Mouse (Mus musculus) kidney, embryonic 16.5 days (tissue): ENCODE measurements at regions not wholly inside any gene's neighbourhood (a gene's known extent, or its start where the extent isn't known, plus 50 kb on each side); places are given as distances from the start of the nearest gene placed in this dataset.

Source experiments
- ATAC-seq: fragments of 200-750 bp; cut with Nextera tagmentation; 2 replicates; pipeline ENCODE4 v1.8.0; 2017; ENCODE audit warnings: moderate TSS enrichment; ENCODE audit not compliant: low FRiP score, low TSS enrichment
- H3K27ac ChIP-seq: fragments of 300-500 bp; sonication (generic); 2 replicates; pipeline ENCODE4 v1.5.1; 2014; ENCODE audit warnings: low read length
- H3K27me3 ChIP-seq: fragments of 300-500 bp; sonication (generic); 2 replicates; pipeline ENCODE4 v1.6.1; 2014; ENCODE audit warnings: low read length, control low read depth, mixed read lengths; ENCODE audit not compliant: insufficient read depth
- H3K36me3 ChIP-seq: fragments of 300-500 bp; sonication (generic); 2 replicates; pipeline ENCODE4 v1.6.1; 2014; ENCODE audit warnings: low read length, control low read depth, mixed read lengths; ENCODE audit not compliant: insufficient read depth
- H3K4me1 ChIP-seq: fragments of 300-500 bp; sonication (generic); 2 replicates; pipeline ENCODE4 v1.6.1; 2014; ENCODE audit warnings: low read length, control low read depth, mixed read lengths; ENCODE audit not compliant: insufficient read depth
- H3K4me2 ChIP-seq: fragments of 300-500 bp; sonication (generic); replicated peaks from 2 replicates; pipeline ENCODE4 v1.6.1; 2014; ENCODE audit warnings: low read depth, low read length
- H3K4me3 ChIP-seq: fragments of 300-500 bp; sonication (generic); 2 replicates; pipeline ENCODE4 v1.5.1; 2014; ENCODE audit warnings: mild to moderate bottlenecking, low read length
- H3K9ac ChIP-seq: fragments of 300-500 bp; sonication (generic); replicated peaks from 2 replicates; pipeline ENCODE4 v1.6.1; 2014; ENCODE audit warnings: low read length
- H3K9me3 ChIP-seq: fragments of 300-500 bp; sonication (generic); 2 replicates; pipeline ENCODE4 v1.6.1; 2016; ENCODE audit warnings: low read length, control low read depth
- WGBS: fragments of 180-500 bp; shearing (Covaris S2); extraction: QIAGEN DNeasy Blood & Tissue Kit; methylation state at CpG from one replicate; pipeline ENCODE4 v1.1.7; 2014; 5-methylcytosine and 5-hydroxymethylcytosine counted together

GRCm38 (mm10) chr3:60346390-60346789 is 126.2 kb upstream of the Mbnl1 start:
- Histone ChIP-seq H3K9ac (no peak overlapping the region), H3K4me2 (no peak overlapping the region), H3K27me3 (no peaks in the 10 kb centered on the region), H3K36me3 (no peaks in the 10 kb centered on the region), H3K27ac (no peak overlapping the region), H3K4me1 (no peaks in the 10 kb centered on the region), H3K4me3 (no peak overlapping the region), H3K9me3 (no peaks in the 10 kb centered on the region)
- ATAC-seq, result no peak

GRCm38 (mm10) chr3:60347049-60347448 is 125.6 kb upstream of the Mbnl1 start:
- Histone ChIP-seq H3K9ac (no peak overlapping the region), H3K36me3 (no peaks in the 10 kb centered on the region), H3K27me3 (no peaks in the 10 kb centered on the region), H3K4me3 (no peak overlapping the region), H3K27ac (no peak overlapping the region), H3K4me1 (no peaks in the 10 kb centered on the region), H3K4me2 (no peak overlapping the region), H3K9me3 (no peaks in the 10 kb centered on the region)
- 76% methylated on average over 1 of the region's 1 CpGs for WGBS
- no peak for ATAC-seq

- Histone ChIP-seq H3K27ac (no peak overlapping the region), H3K4me3 (no peak overlapping the region), H3K27me3 (no peaks in the 10 kb centered on the region), H3K4me1 (no peaks in the 10 kb centered on the region), H3K9ac (no peak overlapping the region), H3K9me3 (no peaks in the 10 kb centered on the region), H3K36me3 (no peaks in the 10 kb centered on the region), H3K4me2 (no peak overlapping the region)
- WGBS, result 70% methylated on average over 2 of the region's 2 CpGs
- ATAC-seq, result no peak
Measured at GRCm38 (mm10) chr3:60371176-60371965, 101.3 kb upstream of the Mbnl1 start.

- ATAC-seq, result no peak
- H3K4me1 ChIP-seq, result no peaks in the 10 kb centered on the region
- no peak overlapping the region for H3K27ac ChIP-seq
- no peaks in the 10 kb centered on the region for H3K36me3 ChIP-seq
- no peak overlapping the region for H3K4me2 ChIP-seq
- 83% methylated on average over 1 of the region's 1 CpGs for WGBS
- H3K9ac ChIP-seq, result no peak overlapping the region
- H3K4me3 ChIP-seq, result no peak overlapping the region
- no peaks in the 10 kb centered on the region for H3K9me3 ChIP-seq
- H3K27me3 ChIP-seq, result no peaks in the 10 kb centered on the region
Measured at GRCm38 (mm10) chr3:60373662-60374061, 99.0 kb upstream of the Mbnl1 start.

- no peaks in the 10 kb centered on the region for H3K9me3 ChIP-seq
- no peaks in the 10 kb centered on the region for H3K36me3 ChIP-seq
- no peak overlapping the region for H3K27ac ChIP-seq
- no peaks in the 10 kb centered on the region for H3K4me1 ChIP-seq
- no peak overlapping the region for H3K9ac ChIP-seq
- H3K27me3 ChIP-seq, result no peaks in the 10 kb centered on the region
- ATAC-seq, result no peak
- 53% methylated on average over 2 of the region's 2 CpGs for WGBS
- no peak overlapping the region for H3K4me3 ChIP-seq
- H3K4me2 ChIP-seq, result no peak overlapping the region
Measured at GRCm38 (mm10) chr3:60388593-60388992, 84.0 kb upstream of the Mbnl1 start.

GRCm38 (mm10) chr3:60389032-60389431 is 83.6 kb upstream of the Mbnl1 start:
- whole genome bisulfite sequencing, result 63% methylated on average over 2 of the region's 2 CpGs
- no peak overlapping the region for H3K4me2 ChIP-seq
- H3K4me3 ChIP-seq, result no peak overlapping the region
- no peak overlapping the region for H3K27ac ChIP-seq
- no peaks in the 10 kb centered on the region for H3K9me3 ChIP-seq
- H3K4me1 ChIP-seq, result no peaks in the 10 kb centered on the region
- no peaks in the 10 kb centered on the region for H3K27me3 ChIP-seq
- no peak overlapping the region for H3K9ac ChIP-seq
- H3K36me3 ChIP-seq, result no peaks in the 10 kb centered on the region
- ATAC-seq, result no peak

- Histone ChIP-seq H3K9ac (no peak overlapping the region), H3K4me1 (no peaks in the 10 kb centered on the region), H3K27me3 (no peaks in the 10 kb centered on the region), H3K4me3 (no peak overlapping the region), H3K36me3 (no peaks in the 10 kb centered on the region), H3K9me3 (no peaks in the 10 kb centered on the region), H3K4me2 (no peak overlapping the region), H3K27ac (no peak overlapping the region)
- ATAC-seq, result no peak
- WGBS, result 78% methylated on average over 4 of the region's 4 CpGs
Measured at GRCm38 (mm10) chr3:60395299-60395698, 77.3 kb upstream of the Mbnl1 start.

- Histone ChIP-seq H3K27me3 (no peaks in the 10 kb centered on the region), H3K9me3 (no peaks in the 10 kb centered on the region), H3K9ac (no peak overlapping the region), H3K4me1 (no peaks in the 10 kb centered on the region), H3K4me3 (no peak overlapping the region), H3K36me3 (no peaks in the 10 kb centered on the region), H3K4me2 (no peak overlapping the region), H3K27ac (no peak overlapping the region)
- no peak for ATAC-seq
- WGBS, result 80% methylated on average over 3 of the region's 3 CpGs
Measured at GRCm38 (mm10) chr3:60396971-60397370, 75.7 kb upstream of the Mbnl1 start.

- Histone ChIP-seq H3K4me3 (no peak overlapping the region), H3K4me1 (no peaks in the 10 kb centered on the region), H3K27ac (no peak overlapping the region), H3K4me2 (no peak overlapping the region), H3K36me3 (no peaks in the 10 kb centered on the region), H3K9ac (no peak overlapping the region), H3K9me3 (no peaks in the 10 kb centered on the region), H3K27me3 (no peaks in the 10 kb centered on the region)
- ATAC-seq, result no peak
Measured at GRCm38 (mm10) chr3:60398796-60399195, 73.8 kb upstream of the Mbnl1 start.

- H3K36me3 ChIP-seq, result no peaks in the 10 kb centered on the region
- WGBS, result 78% methylated on average over 5 of the region's 5 CpGs
- H3K9ac ChIP-seq, result no peak overlapping the region
- H3K4me2 ChIP-seq, result no peak overlapping the region
- ATAC-seq, result no peak
- H3K9me3 ChIP-seq, result no peaks in the 10 kb centered on the region
- H3K4me1 ChIP-seq, result no peaks in the 10 kb centered on the region
- H3K4me3 ChIP-seq, result no peak overlapping the region
- no peak overlapping the region for H3K27ac ChIP-seq
- no peaks in the 10 kb centered on the region for H3K27me3 ChIP-seq
Measured at GRCm38 (mm10) chr3:60402251-60402830, 70.3 kb upstream of the Mbnl1 start.
